Mouse (Mus musculus) stomach, postnatal 0 days (tissue): ENCODE data around the gene 9130230L23Rik.

ENCODE experiments used
- CTCF ChIP-seq: IDR thresholded peaks from 2 replicates; pipeline ENCODE4 v1.5.1; 2016; ENCODE audit warnings: antibody characterized with exemption, low read depth, mild to moderate bottlenecking, moderate library complexity
- EP300 ChIP-seq: optimal IDR thresholded peaks from 2 replicates; pipeline ENCODE3; 2016; ENCODE audit warnings: antibody characterized with exemption

- TF ChIP-seq CTCF (no peak), EP300 (no peak)
These were observed 23.1 kb upstream of the 9130230L23Rik start for GRCm38 (mm10) chr5:66027206-66027605.
